Mouse (Mus musculus) liver, embryonic 11.5 days (tissue): ENCODE results near the gene Tradd. TPM values are rescaled to one million over a fixed set of nuclear protein-coding genes. Genes with fewer than 3 reads are reported as not detected.
"Not testable (repeated sequence)": the region's sequence is repeated elsewhere in the genome, so short reads cannot be mapped to it uniquely, and the experiment has no call there.

Experiments
- ATAC-seq: fragments of 200-750 bp; cut with Nextera tagmentation; replicated peaks from 2 replicates; pipeline ENCODE4 v1.8.0; 2017; ENCODE audit warnings: moderate number of reproducible peaks, mild to moderate bottlenecking, moderate TSS enrichment, moderate library complexity; ENCODE audit not compliant: low FRiP score
- DNase-seq: peaks from one replicate; pipeline ENCODE4 v3.0.0-alpha.2; 2017; ENCODE audit warnings: low spot score
- H3K27ac ChIP-seq: fragments of 300-500 bp; sonication (generic); 2 replicates; pipeline ENCODE4 v1.5.1; 2014; ENCODE audit warnings: mild to moderate bottlenecking, low read depth, low read length, control low read depth
- H3K27me3 ChIP-seq: fragments of 300-500 bp; sonication (generic); replicated peaks from 2 replicates; pipeline ENCODE4 v1.6.1; 2014; ENCODE audit warnings: low read length, mixed read lengths; ENCODE audit not compliant: control insufficient read depth, insufficient read depth
- H3K36me3 ChIP-seq: fragments of 300-500 bp; sonication (generic); 2 replicates; pipeline ENCODE4 v1.6.1; 2014; ENCODE audit warnings: mild to moderate bottlenecking, low read length, moderate library complexity, mixed read lengths; ENCODE audit not compliant: control insufficient read depth, insufficient read depth
- H3K4me1 ChIP-seq: fragments of 300-500 bp; sonication (generic); replicated peaks from 2 replicates; pipeline ENCODE4 v1.6.1; 2014; ENCODE audit warnings: low read length, mixed read lengths; ENCODE audit not compliant: control insufficient read depth, insufficient read depth
- H3K4me2 ChIP-seq: fragments of 300-500 bp; sonication (generic); 2 replicates; pipeline ENCODE4 v1.6.1; 2014; ENCODE audit warnings: mild to moderate bottlenecking, control low read depth, moderate library complexity
- H3K4me3 ChIP-seq: fragments of 300-500 bp; sonication (generic); 2 replicates; pipeline ENCODE4 v1.5.1; 2014; ENCODE audit warnings: low read depth, low read length, control low read depth
- H3K9ac ChIP-seq: fragments of 300-500 bp; sonication (generic); 2 replicates; pipeline ENCODE4 v1.6.1; 2014; ENCODE audit warnings: low read depth, low read length, control low read depth
- H3K9me3 ChIP-seq: fragments of 300-500 bp; sonication (generic); 2 replicates; pipeline ENCODE4 v1.6.1; 2016; ENCODE audit warnings: low read length, inconsistent platforms, mixed read lengths; ENCODE audit not compliant: control insufficient read depth
- WGBS: fragments of 180-500 bp; shearing (Covaris S2); extraction: QIAGEN DNeasy Blood & Tissue Kit; methylation state at CpG from one replicate; pipeline ENCODE4 v1.1.7; 2014; 5-methylcytosine and 5-hydroxymethylcytosine counted together
- polyA plus RNA-seq: library from polyadenylated mRNA; unstranded; fragments of >200 nt; fragmentation: Nextera tagmentation; extraction: Ambion mirVana; gene quantifications from 2 replicates; pipeline ENCODE4 v1.2.1, GENCODE M21; 2014

Tradd gene
- polyA plus RNA-seq, 1 experiment from 2014 or later: 23.1 TPM

GRCm38 (mm10) chr8:105297511-105298192 lies 33.2 kb upstream of the Tradd start, which contains the start of gene E2f4:
Gene E2f4, plus strand, starts transcription at chr8:105297663.
- peak within 1 kb of the TSS; percentile 83 for H3K27ac ChIP-seq
- peak; percentile 81 for ATAC-seq

GRCm38 (mm10) chr8:105295895-105296573 lies 31.6 kb upstream of the Tradd start, which contains the start of gene Exoc3l:
Gene Exoc3l, minus strand, starts transcription at chr8:105296101.
- Histone ChIP-seq H3K27ac (0 out of 2 replicates have a peak within 1 kb of the TSS, but pooled peaks have one; percentile 52), H3K4me1 (peaks cover 28% of the 10 kb centered on the region), H3K4me3 (peak within 1 kb of the TSS; percentile 99), H3K27me3 (no peaks in the 10 kb centered on the region), H3K36me3 (peaks cover 18% of the 10 kb centered on the region), H3K4me2 (peak within 1 kb of the TSS; percentile 76), H3K9me3 (no peaks in the 10 kb centered on the region), H3K9ac (peak within 1 kb of the TSS; percentile 97)
- WGBS: 37% methylated on average over 11 of the region's 11 CpGs
- no peak for DNase-seq
- no peak for ATAC-seq

More at GRCm38 (mm10) chr8:105297511-105298192, 33.2 kb upstream of the Tradd start, which contains the start of gene E2f4:
- DNase-seq: peak; percentile 94
- Histone ChIP-seq H3K4me3 (peak within 1 kb of the TSS; percentile 99), H3K36me3 (peaks cover 34% of the 10 kb centered on the region), H3K4me1 (peaks cover 40% of the 10 kb centered on the region), H3K4me2 (peak within 1 kb of the TSS; percentile 76), H3K27me3 (no peaks in the 10 kb centered on the region), H3K9ac (peak within 1 kb of the TSS; percentile 97), H3K9me3 (no peaks in the 10 kb centered on the region)
- WGBS: under 1% methylated on average over 58 of the region's 58 CpGs

DNA sequence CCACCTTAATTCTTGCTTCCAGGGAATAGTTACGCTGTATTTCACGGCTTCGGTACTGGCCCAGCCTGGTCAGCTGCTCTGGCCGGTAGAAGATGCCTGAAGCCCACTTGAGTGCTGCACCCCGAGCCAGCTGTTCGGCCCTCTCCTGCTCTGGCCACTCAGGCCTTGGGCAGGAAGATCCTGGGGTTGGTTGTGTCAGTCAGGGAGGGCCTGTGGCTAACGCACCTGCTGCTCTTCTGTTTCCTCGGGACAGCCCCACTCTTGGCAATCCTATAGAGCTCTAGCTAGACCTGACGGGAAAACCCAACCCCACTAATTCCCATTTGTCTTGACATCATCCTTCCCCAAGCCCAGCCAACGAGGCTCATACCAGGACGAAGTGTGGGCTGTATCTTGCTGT lies 30.8 kb upstream of the Tradd start:
- H3K27me3 ChIP-seq: peaks cover 6% of the 10 kb centered on the region
- H3K27ac ChIP-seq: no peak overlapping the region
- DNase-seq (no peak), ATAC-seq (no peak)
- H3K4me2 ChIP-seq: peak overlapping the region; percentile 76
- no peaks in the 10 kb centered on the region for H3K9me3 ChIP-seq
- H3K36me3 ChIP-seq: peaks cover 13% of the 10 kb centered on the region; the same call in 1 of the 2 replicates
- H3K4me3 ChIP-seq: peak overlapping the region; percentile 26
- WGBS: 67% methylated on average over 11 of the region's 11 CpGs
- H3K9ac ChIP-seq: peak overlapping the region; percentile 10; the same call in 1 of the 2 replicates
- H3K4me1 ChIP-seq: peaks cover 27% of the 10 kb centered on the region

GRCm38 (mm10) chr8:105294776-105295175 lies 30.4 kb upstream of the Tradd start:
- Histone ChIP-seq H3K9me3 (no peaks in the 10 kb centered on the region), H3K36me3 (peaks cover 9% of the 10 kb centered on the region; the same call in 1 of the 2 replicates), H3K4me2 (peak overlapping the region; percentile 76), H3K4me1 (peaks cover 30% of the 10 kb centered on the region), H3K27me3 (peaks cover 11% of the 10 kb centered on the region), H3K27ac (no peak overlapping the region), H3K4me3 (peak overlapping the region; percentile 26), H3K9ac (peak overlapping the region; percentile 10; the same call in 1 of the 2 replicates)
- DNase-seq (no peak), ATAC-seq (no peak)
- WGBS: 73% methylated on average over 9 of the region's 9 CpGs

GRCm38 (mm10) chr8:105293405-105293804 lies 29.0 kb upstream of the Tradd start:
- DNase-seq (no peak), ATAC-seq (no peak)
- Histone ChIP-seq H3K9me3 (no peaks in the 10 kb centered on the region), H3K27ac (no peak overlapping the region), H3K36me3 (peaks cover 3% of the 10 kb centered on the region; the same call in 1 of the 2 replicates), H3K9ac (no peak overlapping the region), H3K4me2 (no peak overlapping the region), H3K27me3 (peaks cover 13% of the 10 kb centered on the region), H3K4me1 (peaks cover 28% of the 10 kb centered on the region), H3K4me3 (no peak overlapping the region)
- WGBS: 72% methylated on average over 19 of the region's 19 CpGs

DNA sequence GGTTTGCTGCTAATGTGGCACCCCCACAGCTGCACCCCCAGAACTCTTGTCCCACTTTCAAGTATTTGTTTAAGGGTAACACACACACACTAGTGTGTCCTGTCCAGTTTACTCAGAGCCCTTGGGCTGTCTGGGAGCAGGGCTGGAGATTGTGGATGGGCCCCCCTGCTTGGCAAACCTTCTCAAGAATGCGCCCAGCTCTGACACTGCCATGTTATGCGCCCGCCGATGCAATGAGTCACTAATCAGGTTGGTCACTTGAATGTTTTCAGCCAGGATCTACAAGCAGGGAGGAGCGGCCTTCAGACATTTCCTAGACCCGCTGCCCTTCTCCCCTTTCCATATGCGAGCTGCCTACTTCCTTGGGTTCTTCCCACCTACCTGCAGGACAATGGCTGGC lies 28.1 kb upstream of the Tradd start:
- Histone ChIP-seq H3K4me3 (no peak overlapping the region), H3K27me3 (peaks cover 13% of the 10 kb centered on the region), H3K9me3 (no peaks in the 10 kb centered on the region), H3K4me2 (no peak overlapping the region), H3K9ac (no peak overlapping the region), H3K27ac (no peak overlapping the region), H3K36me3 (peaks cover 2% of the 10 kb centered on the region; the same call in 1 of the 2 replicates), H3K4me1 (peaks cover 28% of the 10 kb centered on the region)
- 69% methylated on average over 7 of the region's 7 CpGs for WGBS
- DNase-seq (no peak), ATAC-seq (no peak)

- DNase-seq, H3K9ac ChIP-seq, H3K9me3 ChIP-seq, H3K4me2 ChIP-seq, H3K27ac ChIP-seq, H3K36me3 ChIP-seq, H3K4me3 ChIP-seq, ATAC-seq: not testable (repeated sequence)
- WGBS: 60% methylated on average over 3 of the region's 3 CpGs
- Histone ChIP-seq H3K27me3 (peaks cover 13% of the 10 kb centered on the region), H3K4me1 (peaks cover 28% of the 10 kb centered on the region)
Observed at GRCm38 (mm10) chr8:105291802-105292201, 27.4 kb upstream of the Tradd start.

GRCm38 (mm10) chr8:105291364-105291763 lies 27.0 kb upstream of the Tradd start:
- not testable (repeated sequence) for H3K27ac ChIP-seq, H3K36me3 ChIP-seq, H3K4me3 ChIP-seq, H3K9ac ChIP-seq, DNase-seq, H3K4me2 ChIP-seq, ATAC-seq, H3K9me3 ChIP-seq
- peaks cover 24% of the 10 kb centered on the region for H3K4me1 ChIP-seq
- peaks cover 13% of the 10 kb centered on the region for H3K27me3 ChIP-seq
- WGBS: 80% methylated on average over 8 of the region's 8 CpGs
